Mouse (Mus musculus): ENCODE measurements around the gene Pnp.
"Not testable (repeated sequence)": the region's sequence is repeated elsewhere in the genome, so short reads cannot be mapped to it uniquely, and the experiment has no call there.

Pnp gene

DNA sequence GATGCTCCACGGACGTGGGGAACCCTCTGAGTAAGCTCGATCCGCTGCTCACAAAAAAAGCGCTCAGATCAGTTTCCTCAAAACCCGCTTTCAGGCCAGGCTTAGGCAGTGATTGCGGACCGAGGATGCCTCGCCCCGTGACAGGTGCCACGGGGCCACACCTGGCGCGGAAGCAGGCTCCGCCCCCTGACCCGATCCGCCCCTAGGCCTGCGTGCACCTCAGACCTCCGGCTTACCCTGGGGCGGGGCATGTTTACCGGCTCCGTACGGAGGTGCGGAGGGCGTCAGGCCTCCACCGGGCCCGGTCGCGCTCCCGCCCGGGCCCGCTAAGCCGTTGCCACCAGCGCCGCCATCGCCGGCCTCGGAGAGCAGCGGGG is 517 bp upstream of the Pnp start:
- peak; percentile 50 to 61 for DNase-seq (ENCODE audit: low spot score in 2 of 2)

DNA sequence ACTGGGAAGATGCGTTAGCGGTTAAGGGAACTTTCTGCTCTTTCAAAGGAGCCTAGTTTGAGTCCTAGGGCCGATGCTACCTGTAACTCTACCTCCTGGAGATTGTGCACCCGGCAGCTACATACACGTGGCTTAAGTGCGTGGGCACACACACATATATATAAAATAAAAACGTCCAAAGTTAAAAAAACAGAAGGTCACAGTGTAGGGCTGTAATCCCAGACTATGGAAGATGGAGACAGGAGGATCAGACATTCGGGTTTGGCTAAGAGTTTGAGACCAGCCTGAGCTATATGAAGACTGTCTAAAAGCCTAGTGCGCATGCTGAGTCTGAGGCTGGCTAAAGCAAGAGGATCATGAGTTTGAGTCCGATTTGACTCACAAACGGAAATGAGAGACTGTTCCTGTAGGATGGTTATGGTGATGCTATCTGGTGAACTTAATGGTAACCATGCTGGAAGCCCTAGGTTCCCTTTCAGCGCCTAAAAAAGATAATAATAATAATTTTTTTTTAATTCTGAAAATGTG is 675 bp downstream of the Pnp start:
- no peak for DNase-seq (ENCODE audit: low spot score in 2 of 2)

DNA sequence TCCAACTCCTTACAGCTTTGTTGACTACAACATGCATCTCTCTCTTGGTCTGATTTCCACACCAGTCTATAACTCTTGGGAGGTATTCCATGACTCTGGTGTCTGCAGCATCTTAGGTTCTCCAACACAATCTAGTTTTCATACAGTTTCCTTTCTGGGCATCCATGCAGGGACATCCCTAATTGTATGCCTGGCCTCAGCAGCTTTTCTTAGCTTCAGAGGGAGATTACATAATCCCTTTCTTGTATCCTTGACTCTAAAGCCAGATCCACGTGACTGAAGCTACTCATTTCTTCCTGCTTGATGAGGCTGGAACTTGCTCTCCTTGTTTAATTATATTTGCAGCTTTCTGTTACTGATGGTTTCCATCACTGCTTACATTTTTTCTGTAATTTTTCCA is 5.8 kb downstream of the Pnp start:
- no peak for DNase-seq (ENCODE audit: low spot score in 2 of 2)

DNA sequence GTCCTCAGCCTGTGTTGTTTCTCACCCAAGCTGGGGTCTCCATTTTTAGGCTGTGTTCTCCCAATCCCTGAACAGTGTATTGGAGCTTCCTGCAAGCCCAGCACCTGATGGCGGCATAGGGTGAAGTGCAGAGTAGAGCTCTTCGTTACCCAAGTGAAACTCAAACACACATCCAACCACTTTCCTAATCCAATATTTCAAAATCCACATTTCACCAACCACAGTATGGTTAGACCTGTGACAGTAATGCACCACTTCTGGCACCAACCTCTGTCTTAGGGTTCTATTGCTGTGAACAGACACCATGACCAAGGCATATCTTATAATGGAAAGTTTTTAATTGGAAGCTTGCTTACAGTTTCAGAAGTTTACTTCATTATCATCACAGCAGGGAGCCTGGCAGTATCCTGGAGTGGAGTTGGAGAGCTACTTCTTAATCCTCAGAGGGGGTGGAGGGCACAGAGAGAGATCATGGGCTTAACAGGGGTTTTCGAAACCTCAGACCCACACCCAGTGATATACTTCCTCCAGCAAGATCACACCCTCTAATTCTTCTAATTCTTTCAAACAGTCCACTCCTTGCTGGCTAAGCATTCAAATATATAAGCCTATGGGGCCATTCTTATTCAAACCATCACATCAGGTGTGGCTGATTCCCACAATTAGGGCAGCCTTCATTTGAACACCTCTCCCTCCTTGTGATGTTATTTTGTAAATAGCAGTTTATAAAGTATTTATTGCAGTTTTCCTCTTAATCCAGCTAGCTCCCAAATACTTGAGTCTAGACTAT is 7.4 kb downstream of the Pnp start:
- no peak for DNase-seq (ENCODE audit: low spot score in 2 of 2)

DNA sequence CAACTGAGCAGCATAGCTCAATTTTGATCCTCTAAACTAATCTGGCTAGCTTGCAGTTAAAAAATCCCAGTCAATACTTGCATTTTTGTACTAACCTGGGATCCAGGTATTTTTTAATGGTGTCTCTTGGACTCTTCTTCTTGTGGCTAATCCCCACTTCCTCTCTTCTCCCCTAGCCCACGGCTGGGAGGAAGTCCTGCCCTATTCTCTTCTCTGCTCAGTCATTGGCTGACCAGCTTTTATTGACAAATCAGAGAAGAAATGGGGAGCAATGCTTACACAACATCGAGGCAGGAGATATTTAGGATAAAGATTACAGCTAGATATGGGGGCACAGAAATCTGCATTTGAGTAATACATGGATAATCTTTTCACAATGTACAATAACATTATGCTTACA is 8.1 kb downstream of the Pnp start:
- DNase-seq (ENCODE audit: low spot score in 2 of 2): no peak

DNA sequence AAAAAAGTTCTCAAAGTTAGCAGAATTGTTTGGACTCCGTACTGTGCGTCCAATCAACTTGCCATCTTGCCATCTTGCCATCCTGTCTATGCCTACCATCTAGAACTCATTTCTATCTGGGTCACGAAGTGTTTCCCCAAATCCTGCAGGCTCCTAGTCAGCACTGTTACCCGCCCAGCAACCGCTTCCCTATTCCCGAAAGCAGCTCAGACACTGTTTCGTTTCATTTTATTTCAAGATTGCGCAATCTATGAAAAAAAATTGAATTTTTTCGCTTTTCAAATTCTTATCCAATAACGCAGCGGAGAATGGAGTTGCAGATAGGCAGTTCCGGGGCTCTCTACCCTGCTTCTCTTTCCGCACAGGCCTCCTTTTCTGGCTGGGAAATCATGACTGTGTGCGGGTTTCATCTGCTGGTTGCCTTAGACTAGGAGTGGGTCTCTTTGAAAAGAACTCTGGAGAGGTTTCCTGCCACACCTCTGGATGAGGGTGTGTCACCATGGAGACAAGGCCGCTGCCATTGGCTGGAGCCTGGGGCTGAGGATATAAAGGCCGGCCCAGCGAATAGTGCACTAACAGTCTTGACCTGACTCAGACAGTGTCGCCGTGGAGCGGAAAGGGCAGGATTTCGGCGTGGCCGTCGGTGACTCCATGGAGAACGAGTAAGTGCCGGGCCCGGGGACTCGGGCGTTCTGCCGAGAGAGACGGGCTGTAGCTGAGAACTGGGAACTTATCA is 13.2 kb downstream of the Pnp start, which contains the start of gene Gm49342:
Gene Gm49342 (plus strand): TSS at position 586 of the 736 bp plus-strand sequence.
- DNase-seq (ENCODE audit: low spot score in 2 of 2): peak; percentile 96 to 97

DNA sequence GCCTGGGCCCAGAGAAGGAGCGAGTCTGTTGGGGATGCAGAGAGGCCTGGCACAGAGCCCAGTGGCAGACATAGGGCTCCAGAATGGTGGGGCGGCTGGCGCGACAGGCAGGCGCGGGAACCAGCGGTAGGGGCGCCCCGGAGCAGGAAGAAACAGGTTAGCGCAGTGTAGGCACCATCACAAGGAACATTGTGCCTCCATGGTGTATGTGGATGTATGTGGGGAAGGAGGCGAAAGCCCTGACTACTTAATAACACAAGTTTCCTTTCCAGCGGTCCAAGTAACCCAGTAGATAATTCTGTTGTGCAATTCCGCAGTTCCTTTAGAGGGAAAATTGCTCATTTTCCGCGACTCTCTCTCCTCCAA is 13.8 kb downstream of the Pnp start:
- DNase-seq (ENCODE audit: low spot score in 2 of 2): not testable (repeated sequence)

DNA sequence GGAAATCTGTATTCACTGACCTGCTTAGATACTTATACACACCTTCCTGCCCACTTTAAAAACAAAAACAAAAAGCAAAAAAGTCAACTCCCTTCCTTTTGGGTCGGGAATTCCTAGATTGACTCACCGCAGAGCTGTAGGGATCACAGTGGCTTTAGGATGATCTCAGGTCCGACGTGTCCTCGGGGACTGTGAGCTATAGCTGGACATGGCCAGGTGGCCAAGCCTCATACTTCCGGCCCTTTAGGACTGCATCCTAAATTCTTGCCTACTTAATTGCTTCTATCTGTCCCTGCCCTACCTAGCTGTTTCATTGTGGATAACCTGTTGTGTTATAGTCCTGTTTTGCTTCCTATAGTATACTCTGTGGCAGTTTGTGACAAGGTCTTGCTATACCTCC is 14.2 kb downstream of the Pnp start:
- not testable (repeated sequence) for DNase-seq (ENCODE audit: low spot score in 2 of 2)

DNA sequence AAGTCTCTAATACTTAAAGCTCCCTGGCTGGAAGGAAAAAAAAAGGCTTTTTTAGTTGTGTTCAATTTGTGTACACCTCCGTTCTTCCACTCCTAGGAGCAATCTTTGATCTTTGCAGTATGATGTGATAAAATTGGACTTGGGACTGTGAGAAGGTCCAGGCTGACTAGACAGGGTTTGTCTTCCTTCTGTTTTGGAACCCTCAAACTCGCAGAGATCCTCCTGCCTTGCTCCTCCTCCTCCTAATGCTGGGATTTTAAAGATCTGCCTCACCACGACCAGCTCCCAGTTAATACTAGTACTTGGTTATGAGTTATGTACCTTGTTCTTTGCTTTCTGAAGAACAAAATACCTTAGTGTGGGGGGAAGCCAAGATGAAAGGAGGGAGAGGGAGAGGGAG is 14.6 kb downstream of the Pnp start:
- DNase-seq (ENCODE audit: low spot score in 2 of 2): not testable (repeated sequence)

DNA sequence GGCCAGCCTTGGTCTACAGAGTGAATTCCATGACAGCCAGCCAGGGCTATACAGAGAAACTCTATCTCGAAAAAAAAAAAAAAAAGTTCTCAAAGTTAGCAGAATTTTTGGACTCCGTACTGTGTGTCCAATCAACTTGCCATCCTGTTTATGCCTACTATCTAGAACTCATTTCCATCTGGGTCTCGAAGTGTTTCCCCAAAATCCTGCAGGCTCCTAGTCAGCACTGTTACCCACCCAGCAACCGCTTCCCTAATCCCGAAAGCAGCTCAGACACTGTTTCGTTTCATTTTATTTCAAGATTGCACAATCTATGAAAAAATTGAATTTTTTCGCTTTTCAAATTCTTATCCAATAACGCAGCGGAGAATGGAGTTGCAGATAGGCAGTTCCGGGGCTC is 24.6 kb downstream of the Pnp start:
- no peak for DNase-seq (ENCODE audit: low spot score in 2 of 2)

DNA sequence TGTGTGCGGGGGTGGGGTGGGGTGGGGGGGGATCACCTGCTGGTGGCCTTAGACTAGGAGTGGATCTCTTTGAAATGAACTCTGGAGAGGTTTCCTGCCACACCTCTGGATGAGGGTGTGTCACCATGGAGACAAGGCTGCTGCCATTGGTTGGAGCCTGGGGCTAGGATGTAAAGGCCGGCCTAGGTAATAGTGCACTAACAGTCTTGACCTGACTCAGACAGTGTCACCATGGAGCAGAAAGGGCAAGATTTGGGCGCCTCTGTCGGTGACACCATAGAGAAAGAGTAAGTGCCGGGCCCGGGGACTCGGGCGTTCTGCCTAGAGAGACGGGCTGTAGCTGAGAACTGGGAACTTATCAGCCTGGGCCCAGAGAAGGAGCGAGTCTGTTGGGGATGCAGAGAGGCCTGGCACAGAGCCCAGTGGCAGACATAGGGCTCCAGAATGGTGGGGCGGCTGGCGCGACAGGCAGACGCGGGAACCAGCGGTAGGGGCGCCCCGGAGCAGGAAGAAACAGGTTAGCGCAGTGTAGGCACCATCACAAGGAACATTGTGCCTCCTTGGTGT is 25.1 kb downstream of the Pnp start, which contains the start of gene Pnp2:
Gene Pnp2 (plus strand): TSS at position 51 of the 567 bp plus-strand sequence.
- DNase-seq (ENCODE audit: low spot score in 2 of 2): peak; percentile 26 to 46

DNA sequence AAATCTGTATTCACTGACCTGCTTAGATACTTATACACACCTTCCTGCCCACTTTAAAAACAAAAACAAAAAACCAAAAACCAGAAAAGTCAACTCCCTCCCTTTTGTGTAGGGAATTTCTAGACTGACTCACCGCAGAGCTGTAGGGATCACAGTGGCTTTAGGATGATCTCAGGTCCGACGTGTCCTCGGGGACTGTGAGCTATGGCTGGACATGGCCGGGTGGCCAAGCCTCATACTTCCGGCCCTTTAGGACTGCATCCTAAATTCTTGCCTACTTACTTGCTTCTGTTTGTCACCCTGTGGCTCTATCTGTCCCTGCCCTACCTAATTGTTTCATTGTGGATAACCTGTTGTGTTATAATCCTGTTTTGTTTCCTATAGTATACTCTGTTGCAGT is 25.8 kb downstream of the Pnp start:
- not testable (repeated sequence) for DNase-seq (ENCODE audit: low spot score in 2 of 2)

DNA sequence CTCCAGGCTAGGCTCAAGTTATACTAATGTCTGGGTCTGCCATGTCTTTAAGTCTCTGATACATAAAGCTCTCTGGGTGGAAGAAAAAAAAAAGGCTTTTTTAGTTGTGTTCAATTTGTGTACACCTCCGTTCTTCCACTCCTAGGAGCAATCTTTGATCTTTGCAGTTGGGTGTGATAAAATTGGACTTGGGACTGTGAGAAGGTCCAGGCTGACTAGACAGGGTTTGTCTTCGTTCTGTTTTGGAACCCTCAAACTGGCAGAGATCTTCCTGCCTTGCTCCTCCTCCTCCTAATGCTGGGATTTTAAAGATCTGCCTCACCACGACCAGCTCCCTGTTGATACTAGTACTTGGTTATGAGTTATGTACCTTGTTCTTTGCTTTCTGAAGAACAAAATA is 26.3 kb downstream of the Pnp start:
- DNase-seq (ENCODE audit: low spot score in 2 of 2): not testable (repeated sequence)

DNA sequence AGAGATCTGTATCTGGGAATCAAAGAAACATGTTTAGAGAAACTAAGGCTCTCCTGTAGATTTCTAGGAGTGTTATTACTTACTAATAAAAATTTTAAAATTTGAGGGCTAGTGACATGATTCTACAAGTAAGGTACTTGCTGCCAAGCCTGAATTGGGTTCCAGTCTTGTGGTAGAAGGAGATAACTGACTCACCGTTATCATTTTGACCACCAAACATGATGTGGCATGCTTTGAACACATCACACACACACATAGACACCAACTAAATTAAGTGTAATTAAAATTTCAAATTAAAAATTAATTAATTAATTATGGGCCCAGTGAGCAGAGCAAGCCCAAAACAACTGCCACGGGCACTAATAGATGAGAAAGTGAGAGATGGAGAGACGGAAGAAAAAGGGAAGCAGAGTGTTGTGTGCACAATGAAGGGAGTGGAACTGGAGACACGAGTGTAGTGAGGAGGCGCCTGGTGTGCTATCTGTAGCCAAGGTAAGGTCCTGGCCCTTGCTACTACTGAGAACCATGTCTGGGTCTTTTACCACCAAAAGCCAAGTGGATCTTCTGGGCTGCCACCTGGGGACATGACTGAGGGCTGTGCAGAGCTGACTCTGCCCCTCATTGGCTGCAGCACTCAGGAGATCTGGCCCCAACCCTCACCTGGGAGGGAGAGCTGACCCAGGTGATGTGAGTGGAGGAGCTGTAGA is 27.6 kb downstream of the Pnp start:
- not testable (repeated sequence) for DNase-seq (ENCODE audit: low spot score in 2 of 2)

DNA sequence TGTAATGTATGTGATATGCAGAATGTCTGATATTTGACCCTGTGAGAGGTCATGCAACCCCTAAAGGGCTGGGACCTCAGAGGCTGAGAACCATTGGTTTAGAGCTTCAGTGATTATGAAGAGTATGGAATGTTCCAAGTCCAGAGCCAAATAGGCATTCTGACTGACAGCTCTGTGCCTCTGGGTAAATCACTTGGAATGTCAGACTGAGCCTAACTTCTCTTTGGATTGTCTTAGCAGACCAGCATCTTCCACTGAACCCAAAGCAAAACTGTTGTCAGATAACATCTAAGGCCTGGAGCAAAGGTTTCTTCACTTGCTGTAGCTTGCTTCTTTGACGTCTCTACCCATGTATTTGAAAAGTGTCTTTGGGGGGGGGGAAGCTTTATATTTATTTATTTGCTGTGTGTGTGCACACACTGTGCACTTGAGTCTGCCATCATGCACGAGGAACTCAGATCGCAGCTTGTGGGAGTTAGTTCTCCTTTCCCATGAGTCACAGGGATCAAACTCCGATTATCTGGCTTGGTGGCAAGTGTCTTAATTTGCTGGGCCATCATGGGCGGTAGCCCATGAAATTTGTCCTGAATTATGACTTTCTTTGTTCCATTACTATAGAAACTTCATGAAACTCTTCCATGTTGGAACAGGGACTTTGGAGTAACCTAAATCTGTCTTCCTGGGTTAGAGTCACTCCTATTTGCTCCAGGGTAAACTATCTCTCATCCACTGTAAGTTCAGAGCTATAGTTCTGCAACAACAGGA is 37.5 kb downstream of the Pnp start:
- no peak for DNase-seq (ENCODE audit: low spot score in 2 of 2)

DNA sequence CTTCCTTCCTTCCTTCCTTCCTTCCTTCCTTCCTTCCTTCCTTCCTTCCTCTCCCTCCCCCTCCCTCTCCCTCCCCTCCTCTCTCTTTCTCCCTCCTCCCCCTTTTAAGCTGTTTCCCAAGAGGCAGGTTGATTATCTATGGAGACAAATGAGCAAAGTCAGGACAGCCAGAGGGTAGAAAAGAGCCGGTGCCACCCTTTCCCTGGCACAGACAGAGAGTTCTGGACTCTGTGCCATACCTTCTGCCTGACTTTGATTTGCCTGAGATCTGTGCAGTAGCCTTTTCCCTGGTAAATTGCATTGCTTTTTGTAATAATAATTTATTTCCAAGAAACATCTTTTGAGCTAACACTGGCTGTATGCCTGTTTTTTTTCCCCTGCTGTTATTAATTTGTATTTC is 38.2 kb downstream of the Pnp start:
- DNase-seq (ENCODE audit: low spot score in 2 of 2): no peak

DNA sequence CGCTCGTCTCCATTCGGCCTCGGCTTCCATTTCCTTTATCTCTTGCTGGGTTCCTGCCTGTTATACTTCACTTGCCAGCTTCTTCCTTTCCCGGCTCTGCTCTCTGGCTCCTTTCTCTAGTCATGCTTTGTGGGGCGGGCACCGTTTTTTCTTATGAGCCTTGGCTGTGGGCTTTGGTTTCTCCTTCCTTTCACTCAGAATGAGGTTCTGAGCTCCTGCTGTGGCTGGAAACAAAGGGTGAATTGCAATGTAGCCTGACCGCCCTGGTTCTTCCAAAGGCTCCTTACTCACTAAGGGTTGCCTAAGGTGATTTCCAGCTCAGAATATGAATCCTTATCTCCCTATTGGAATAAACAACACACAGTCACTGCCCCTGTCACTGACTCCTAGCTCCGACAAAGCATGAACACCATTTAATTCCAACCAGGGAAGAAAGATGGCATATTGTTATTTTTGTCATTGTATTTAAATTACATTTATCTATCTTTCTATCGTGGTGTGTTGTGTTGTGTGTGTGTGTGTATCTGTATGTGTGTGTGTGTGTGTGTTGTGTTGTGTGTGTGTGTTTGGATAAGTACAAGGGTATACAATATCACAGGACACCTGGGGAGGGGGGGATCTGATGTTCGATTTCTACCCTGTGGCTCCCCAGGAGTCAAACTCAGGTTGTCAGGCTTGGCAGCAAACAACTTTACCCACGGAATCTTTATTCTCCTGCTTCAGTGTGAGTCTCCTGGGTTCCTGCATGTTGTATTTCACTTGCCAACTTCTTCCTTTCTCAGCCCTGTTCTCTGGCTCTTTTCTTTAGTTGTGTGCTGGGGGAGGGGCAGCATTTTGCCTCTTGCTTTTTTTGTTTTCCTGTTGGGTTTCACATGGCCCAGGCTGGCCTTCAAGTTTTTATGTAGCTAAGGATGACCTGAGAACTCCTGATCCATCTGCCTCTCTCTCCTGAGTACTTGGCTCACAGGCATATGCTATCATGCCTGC is 39.0 kb downstream of the Pnp start:
- peak in 1 of 2 experiments; percentile 41 for DNase-seq (ENCODE audit: low spot score in 2 of 2)

DNA sequence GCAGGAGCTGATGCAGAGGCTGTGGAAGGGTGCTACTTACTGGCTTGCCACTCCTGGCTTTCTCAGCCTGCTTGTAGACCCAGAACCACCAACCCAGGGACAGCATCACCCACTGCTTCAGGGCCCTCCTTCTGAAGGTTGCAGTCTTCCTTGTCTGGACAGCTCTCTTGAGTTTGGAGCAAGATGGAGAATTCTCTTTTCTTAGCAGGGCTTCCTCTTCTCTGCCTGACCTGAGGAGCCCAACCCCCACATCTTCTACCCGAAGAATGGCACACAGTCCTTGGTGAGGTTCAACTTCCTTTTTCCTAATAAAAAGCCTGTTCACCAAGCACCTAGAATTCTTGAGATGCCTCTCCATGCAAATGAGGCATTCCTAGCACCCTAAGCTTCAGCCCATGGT is 39.9 kb downstream of the Pnp start:
- no peak for DNase-seq (ENCODE audit: low spot score in 2 of 2)

DNA sequence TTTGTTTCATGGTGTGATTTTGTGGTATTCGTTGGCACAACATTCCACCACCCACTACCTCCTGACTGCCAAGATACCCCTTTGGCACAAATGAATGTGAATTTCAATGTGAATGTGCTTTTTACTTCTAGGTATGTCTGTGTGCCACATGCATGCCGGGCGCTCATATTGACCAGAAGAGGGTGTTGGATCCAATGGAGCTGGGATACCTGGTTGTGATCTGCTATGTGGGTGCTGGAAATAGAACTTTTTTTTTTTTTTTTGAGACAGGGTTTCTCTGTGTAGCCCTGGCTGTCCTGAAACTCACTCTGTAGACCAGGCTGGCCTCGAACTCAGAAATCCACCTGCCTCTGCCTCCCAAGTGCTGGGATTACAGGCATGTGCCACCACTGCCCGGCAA is 42.2 kb downstream of the Pnp start:
- not testable (repeated sequence) for DNase-seq (ENCODE audit: low spot score in 2 of 2)

DNA sequence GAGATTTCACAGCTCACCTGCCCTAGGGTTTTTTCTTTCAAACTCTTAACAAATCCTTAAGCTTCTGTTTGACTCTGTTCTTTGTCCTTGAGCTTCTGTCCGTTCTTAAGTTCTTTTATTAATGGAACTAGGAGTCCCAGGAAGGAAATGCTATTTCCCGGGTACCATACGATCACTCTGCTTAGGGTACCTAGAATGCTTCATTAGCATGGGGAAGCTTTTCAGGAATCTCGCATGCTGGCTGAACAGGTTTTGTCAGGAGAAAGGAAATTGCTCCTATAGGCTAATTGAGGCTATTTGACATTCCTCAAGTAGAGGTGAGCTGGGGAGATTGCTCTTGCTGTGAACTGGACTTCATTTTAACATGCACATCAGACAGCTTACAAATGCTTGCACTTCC is 42.8 kb downstream of the Pnp start:
- no peak for DNase-seq (ENCODE audit: low spot score in 2 of 2)
